Mouse (Mus musculus): Measurements from ENCODE around the gene Ap5z1.

The Ap5z1 gene

GRCm38 (mm10) chr5:142524711-142525464 is 61.1 kb downstream of the Ap5z1 start:
- no peak for DNase-seq
